Mouse (Mus musculus) forebrain, embryonic 16.5 days (tissue): ENCODE measurements at regions not wholly inside any gene's neighbourhood (a gene's known extent, or its start where the extent isn't known, plus 50 kb on each side); places are given as distances from the start of the nearest gene placed in this dataset.

Experiments used
- ATAC-seq: fragments of 200-750 bp; cut with Nextera tagmentation; 2 replicates; pipeline ENCODE4 v1.8.0; 2017; ENCODE audit warnings: mild to moderate bottlenecking, moderate library complexity
- H3K27ac ChIP-seq: fragments of 300-500 bp; sonication (generic); 2 replicates; pipeline ENCODE4 v1.5.1; 2014; ENCODE audit warnings: low read length, control low read depth
- H3K27me3 ChIP-seq: fragments of 300-500 bp; sonication (generic); replicated peaks from 2 replicates; pipeline ENCODE4 v1.6.1; 2014; ENCODE audit warnings: low read length; ENCODE audit not compliant: control insufficient read depth, insufficient read depth
- H3K36me3 ChIP-seq: fragments of 300-500 bp; sonication (generic); 2 replicates; pipeline ENCODE4 v1.6.1; 2014; ENCODE audit not compliant: control insufficient read depth, insufficient read depth
- H3K4me1 ChIP-seq: fragments of 300-500 bp; sonication (generic); replicated peaks from 2 replicates; pipeline ENCODE4 v1.6.1; 2014; ENCODE audit warnings: low read length; ENCODE audit not compliant: control insufficient read depth, insufficient read depth
- H3K4me2 ChIP-seq: fragments of 300-500 bp; sonication (generic); 2 replicates; pipeline ENCODE4 v1.6.1; 2014; ENCODE audit warnings: mild to moderate bottlenecking, low read length, control low read depth
- H3K4me3 ChIP-seq: fragments of 300-500 bp; sonication (generic); replicated peaks from 2 replicates; pipeline ENCODE4 v1.5.1; 2014; ENCODE audit warnings: mild to moderate bottlenecking, low read length, control low read depth
- H3K9ac ChIP-seq: fragments of 300-500 bp; sonication (generic); replicated peaks from 2 replicates; pipeline ENCODE4 v1.6.1; 2014; ENCODE audit warnings: low read depth, low read length, control low read depth
- H3K9me3 ChIP-seq: fragments of 300-500 bp; sonication (generic); 2 replicates; pipeline ENCODE4 v1.6.1; 2016; ENCODE audit warnings: low read length; ENCODE audit not compliant: control insufficient read depth
- WGBS: fragments of 180-500 bp; shearing (Covaris S2); extraction: QIAGEN DNeasy Blood & Tissue Kit; methylation state at CpG from one replicate; pipeline ENCODE4 v1.1.7; 2014; 5-methylcytosine and 5-hydroxymethylcytosine counted together

GRCm38 (mm10) chr14:100720667-100721066 lies 436.2 kb upstream of the Klf12 start:
- Histone ChIP-seq H3K9me3 (peaks cover 3% of the 10 kb centered on the region), H3K9ac (no peak overlapping the region), H3K4me2 (no peak overlapping the region), H3K27ac (no peak overlapping the region), H3K27me3 (no peaks in the 10 kb centered on the region), H3K4me3 (no peak overlapping the region), H3K4me1 (no peaks in the 10 kb centered on the region), H3K36me3 (no peaks in the 10 kb centered on the region)
- ATAC-seq = peak; percentile 89
- WGBS = 28% methylated on average over 1 of the region's 1 CpGs

DNA sequence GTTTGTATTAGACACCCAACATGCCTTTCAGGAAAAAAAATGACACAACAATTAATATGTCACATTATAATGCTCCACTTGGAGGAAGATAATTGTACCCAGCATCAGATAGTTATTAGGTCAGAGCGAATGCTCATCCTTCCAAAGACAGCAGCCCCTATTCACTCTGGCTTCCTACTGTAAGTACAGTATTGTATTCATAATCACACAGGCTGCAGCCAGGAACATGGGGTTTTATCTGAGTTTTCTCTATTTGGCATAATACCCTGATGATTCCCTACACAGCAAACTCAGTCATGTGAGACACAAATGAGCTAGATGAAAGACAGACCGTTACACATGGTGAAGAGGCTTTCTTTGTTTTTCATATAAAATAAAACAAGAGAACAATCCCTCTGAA lies 430.5 kb upstream of the Klf12 start:
- no peak overlapping the region for H3K9ac ChIP-seq
- no peak overlapping the region for H3K4me3 ChIP-seq
- H3K27me3 ChIP-seq = no peaks in the 10 kb centered on the region
- ATAC-seq = peak; percentile 75
- H3K9me3 ChIP-seq = peaks cover 3% of the 10 kb centered on the region
- H3K27ac ChIP-seq = no peak overlapping the region
- H3K36me3 ChIP-seq = no peaks in the 10 kb centered on the region
- H3K4me1 ChIP-seq = peaks cover 7% of the 10 kb centered on the region
- WGBS = 35% methylated on average over 2 of the region's 2 CpGs
- no peak overlapping the region for H3K4me2 ChIP-seq

DNA sequence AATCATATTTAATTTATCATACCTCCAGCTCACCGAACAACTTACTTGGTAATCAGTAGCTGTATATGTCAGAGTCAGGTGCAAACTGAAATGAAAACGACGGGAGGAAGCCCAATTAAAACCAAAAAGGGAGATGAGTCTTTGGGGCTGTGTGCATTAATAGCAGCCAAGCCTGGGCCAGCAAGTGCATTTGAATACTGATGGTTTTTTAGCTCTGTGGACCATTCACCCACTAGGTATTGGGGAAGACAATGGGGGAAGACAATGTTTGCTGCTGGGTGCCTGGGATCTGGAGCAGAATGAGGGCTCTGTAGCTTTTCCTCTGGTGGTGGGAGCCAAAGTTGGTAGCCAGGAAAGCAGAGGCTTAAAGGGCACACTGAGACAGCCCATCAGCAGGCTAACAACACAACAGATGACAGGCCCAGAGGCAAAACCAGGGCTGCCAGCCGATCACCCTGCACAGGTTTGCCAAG lies 429.6 kb upstream of the Klf12 start:
- Histone ChIP-seq H3K4me2 (no peak overlapping the region), H3K27ac (peak overlapping the region; percentile 57), H3K9ac (no peak overlapping the region), H3K36me3 (no peaks in the 10 kb centered on the region), H3K4me3 (no peak overlapping the region), H3K9me3 (peaks cover 3% of the 10 kb centered on the region), H3K4me1 (peaks cover 7% of the 10 kb centered on the region), H3K27me3 (no peaks in the 10 kb centered on the region)
- WGBS = 28% methylated on average over 4 of the region's 4 CpGs
- ATAC-seq = peak; percentile 62

DNA sequence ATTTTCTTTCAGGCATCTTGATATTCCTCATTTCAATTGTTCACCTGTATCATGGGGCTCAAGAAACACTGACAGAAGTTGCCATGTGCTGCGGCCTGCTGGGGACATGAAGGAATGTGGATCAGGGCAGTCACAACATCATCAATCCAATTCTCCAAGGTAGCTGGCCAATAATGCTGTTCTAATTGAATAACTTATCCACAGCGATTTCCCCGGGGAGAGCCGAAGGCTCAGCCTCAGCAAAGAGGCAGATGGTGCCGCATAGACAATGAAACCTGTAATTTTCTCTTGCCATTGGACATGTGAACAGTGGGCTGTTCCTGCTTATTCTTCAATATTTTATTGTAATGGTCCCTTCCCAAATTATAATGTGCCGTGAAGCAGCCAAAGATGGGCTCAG lies 429.1 kb upstream of the Klf12 start:
- no peak overlapping the region for H3K9ac ChIP-seq
- ATAC-seq = peak; percentile 78
- no peak overlapping the region for H3K4me2 ChIP-seq
- H3K36me3 ChIP-seq = no peaks in the 10 kb centered on the region
- H3K4me3 ChIP-seq = no peak overlapping the region
- WGBS = 32% methylated on average over 6 of the region's 6 CpGs
- peaks cover 7% of the 10 kb centered on the region for H3K4me1 ChIP-seq
- peaks cover 3% of the 10 kb centered on the region for H3K9me3 ChIP-seq
- peak overlapping the region; percentile 57 for H3K27ac ChIP-seq
- H3K27me3 ChIP-seq = no peaks in the 10 kb centered on the region

DNA sequence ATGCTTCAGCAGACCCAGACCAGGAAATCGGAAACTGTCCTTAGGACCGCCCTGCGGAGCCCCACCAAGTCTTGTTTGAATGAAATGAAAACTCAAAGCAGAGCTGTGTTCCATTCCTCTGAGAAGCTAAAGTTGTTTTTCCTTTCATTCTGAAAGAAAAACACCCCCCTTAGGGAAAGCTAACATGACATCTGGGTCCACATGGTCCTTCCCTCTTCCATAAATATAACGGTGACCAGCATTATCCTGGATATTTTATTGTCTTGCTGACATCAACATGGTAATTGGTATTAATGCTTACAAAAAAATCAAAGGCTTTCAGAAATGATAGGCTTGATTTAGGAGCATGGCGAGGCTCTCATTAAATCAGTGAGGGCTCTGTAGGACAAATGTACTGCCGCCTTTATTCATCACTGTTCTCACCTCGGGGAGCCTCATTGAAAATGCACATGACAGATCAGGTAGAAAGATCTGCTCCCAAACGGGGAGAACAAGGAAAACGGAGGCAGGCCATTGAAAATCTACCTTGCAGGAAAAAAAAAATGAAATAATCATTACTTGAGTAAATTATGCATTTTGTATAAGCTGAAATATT lies 381.0 kb upstream of the Klf12 start:
- H3K4me3 ChIP-seq = no peak overlapping the region
- WGBS = 15% methylated on average over 9 of the region's 9 CpGs
- no peaks in the 10 kb centered on the region for H3K27me3 ChIP-seq
- no peaks in the 10 kb centered on the region for H3K36me3 ChIP-seq
- no peaks in the 10 kb centered on the region for H3K9me3 ChIP-seq
- peak; percentile 61; the same call in 1 of the 2 replicates for ATAC-seq
- peak overlapping the region; percentile 7; the same call in 1 of the 2 replicates for H3K4me2 ChIP-seq
- H3K9ac ChIP-seq = no peak overlapping the region
- H3K4me1 ChIP-seq = peaks cover 5% of the 10 kb centered on the region; the same call in 1 of the 2 replicates
- H3K27ac ChIP-seq = no peak overlapping the region

DNA sequence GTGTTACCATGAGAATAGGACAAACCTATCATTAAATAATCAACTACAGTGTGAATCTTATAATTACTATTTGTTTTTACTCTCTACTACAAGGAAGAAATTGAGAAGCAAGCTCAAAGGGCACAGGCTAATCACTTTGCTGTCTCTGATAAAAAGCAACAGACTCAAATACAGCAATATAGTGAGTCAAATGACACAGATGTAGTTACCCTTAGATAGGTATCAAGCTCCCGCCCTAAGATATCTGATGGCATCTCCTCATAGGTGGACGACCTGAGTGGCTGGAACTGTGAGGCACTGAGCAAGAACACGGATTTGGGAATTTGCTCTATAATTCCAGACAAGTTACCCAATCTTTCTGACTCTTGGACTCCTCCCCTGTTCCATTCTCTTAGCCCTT lies 379.7 kb upstream of the Klf12 start:
- peaks cover 5% of the 10 kb centered on the region; the same call in 1 of the 2 replicates for H3K4me1 ChIP-seq
- no peak overlapping the region for H3K27ac ChIP-seq
- no peak for ATAC-seq
- no peak overlapping the region for H3K4me2 ChIP-seq
- no peak overlapping the region for H3K9ac ChIP-seq
- no peak overlapping the region for H3K4me3 ChIP-seq
- 80% methylated on average over 3 of the region's 3 CpGs for WGBS
- H3K27me3 ChIP-seq = no peaks in the 10 kb centered on the region
- no peaks in the 10 kb centered on the region for H3K9me3 ChIP-seq
- H3K36me3 ChIP-seq = no peaks in the 10 kb centered on the region

GRCm38 (mm10) chr14:100642076-100642475 lies 357.6 kb upstream of the Klf12 start:
- Histone ChIP-seq H3K36me3 (no peaks in the 10 kb centered on the region), H3K9ac (no peak overlapping the region), H3K4me3 (no peak overlapping the region), H3K9me3 (no peaks in the 10 kb centered on the region), H3K27me3 (no peaks in the 10 kb centered on the region), H3K4me2 (no peak overlapping the region), H3K4me1 (no peaks in the 10 kb centered on the region), H3K27ac (no peak overlapping the region)
- ATAC-seq = no peak
- WGBS = 58% methylated on average over 2 of the region's 2 CpGs

DNA sequence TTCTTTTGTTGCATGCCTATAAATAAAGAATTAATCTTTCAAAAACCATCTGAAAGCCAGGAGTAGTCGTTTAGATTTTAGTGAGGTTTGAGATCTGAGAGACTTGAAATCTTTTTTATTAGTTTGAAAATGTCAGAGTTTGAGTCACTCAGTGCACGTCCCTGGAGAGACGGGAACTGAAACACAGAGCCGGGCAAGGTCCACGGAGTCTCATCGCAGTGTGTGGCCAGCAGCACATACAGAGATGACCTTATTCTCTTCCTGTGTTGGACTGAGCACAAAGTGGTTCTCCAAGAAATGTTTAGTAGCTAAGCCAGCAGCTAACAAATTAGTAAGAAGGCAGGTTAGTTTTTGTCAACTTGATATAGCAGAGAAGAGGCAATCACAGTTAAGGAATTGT lies 350.0 kb upstream of the Klf12 start:
- Histone ChIP-seq H3K27me3 (no peaks in the 10 kb centered on the region), H3K4me1 (no peaks in the 10 kb centered on the region), H3K4me3 (no peak overlapping the region), H3K4me2 (no peak overlapping the region), H3K9me3 (no peaks in the 10 kb centered on the region), H3K9ac (no peak overlapping the region), H3K36me3 (no peaks in the 10 kb centered on the region), H3K27ac (no peak overlapping the region)
- WGBS = 49% methylated on average over 6 of the region's 6 CpGs
- ATAC-seq = no peak

DNA sequence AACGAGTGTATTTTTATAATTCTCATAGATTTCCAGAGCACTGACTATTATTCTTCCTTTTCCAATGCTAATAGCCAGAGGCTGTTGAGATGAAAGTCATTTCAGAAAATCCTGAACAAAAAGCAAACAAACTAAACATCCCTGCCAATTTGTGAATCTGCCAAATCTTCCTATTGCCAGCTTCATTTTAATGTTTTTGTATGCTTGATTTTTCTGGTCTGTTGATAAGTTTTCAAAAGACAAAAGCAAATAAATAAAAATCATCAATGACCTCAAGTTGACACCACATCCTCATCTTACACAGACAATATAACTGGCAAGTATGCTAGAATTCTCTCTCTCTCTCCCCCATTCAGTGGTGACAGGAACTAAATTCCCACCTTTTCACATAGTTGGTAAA lies 347.2 kb upstream of the Klf12 start:
- Histone ChIP-seq H3K9ac (no peak overlapping the region), H3K4me2 (no peak overlapping the region), H3K27ac (no peak overlapping the region), H3K4me3 (no peak overlapping the region), H3K4me1 (no peaks in the 10 kb centered on the region), H3K36me3 (no peaks in the 10 kb centered on the region), H3K27me3 (no peaks in the 10 kb centered on the region), H3K9me3 (no peaks in the 10 kb centered on the region)
- no peak for ATAC-seq
- 57% methylated on average over 1 of the region's 1 CpGs for WGBS

DNA sequence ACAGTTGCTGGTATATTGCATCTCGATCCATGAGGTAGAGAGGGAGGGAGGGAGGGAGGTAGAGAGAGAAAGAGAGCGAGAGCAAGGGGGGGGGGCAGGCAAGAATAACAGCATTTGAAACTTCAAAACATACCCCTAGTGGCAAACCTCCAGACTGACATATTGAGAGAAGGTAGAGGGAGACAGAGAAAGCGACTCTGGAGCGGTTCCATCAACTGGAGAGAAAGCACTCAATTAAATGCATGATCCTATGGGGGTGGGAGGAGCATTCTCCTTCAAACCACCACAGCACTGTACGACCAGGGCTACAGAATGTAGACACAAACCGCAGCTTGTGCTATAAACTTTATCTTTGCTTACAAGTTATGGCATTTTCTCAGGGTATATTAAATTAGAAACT lies 345.7 kb upstream of the Klf12 start:
- ATAC-seq = no peak
- no peak overlapping the region for H3K9ac ChIP-seq
- no peak overlapping the region for H3K4me2 ChIP-seq
- no peak overlapping the region for H3K4me3 ChIP-seq
- H3K4me1 ChIP-seq = no peaks in the 10 kb centered on the region
- WGBS = 53% methylated on average over 6 of the region's 6 CpGs
- H3K27me3 ChIP-seq = no peaks in the 10 kb centered on the region
- H3K27ac ChIP-seq = no peak overlapping the region
- no peaks in the 10 kb centered on the region for H3K36me3 ChIP-seq
- H3K9me3 ChIP-seq = no peaks in the 10 kb centered on the region
